Mouse (Mus musculus): Measurements from ENCODE around the gene Primpol. TPM values are rescaled to one million over a fixed set of nuclear protein-coding genes. Genes with fewer than 3 reads are reported as not detected.

Gene Primpol
- total RNA-seq, 2 experiments from 2014 or later = 18.0 to 21.7 TPM

Other genes starting within 250 kb of the Primpol start
- 100 to 1,000 TPM; 217 to 313 TPM for gene Acsl1, start 146.2 kb downstream of the Primpol start, total RNA-seq (2021)
- gene Cenpu, start 65.2 kb downstream of the Primpol start, total RNA-seq (2021) = 10 to 100 TPM in 1 of 2 experiments, 1 to 10 TPM in 1; 9.4 to 10.8 TPM
- 10 to 100 TPM; 35.1 to 35.2 TPM for gene Casp3, start 79 bp upstream of the Primpol start, total RNA-seq (2021)
- 10 to 100 TPM; 56.2 to 62.9 TPM for gene Irf2, start 122.5 kb upstream of the Primpol start, total RNA-seq (2021)